Mouse (Mus musculus) lung, adult 2 months (tissue): Measurements from ENCODE around the gene Kng2. TPM values are rescaled to one million over a fixed set of nuclear protein-coding genes. Genes with fewer than 3 reads are reported as not detected.
"Not testable (repeated sequence)": the region's sequence is repeated elsewhere in the genome, so short reads cannot be mapped to it uniquely, and the experiment has no call there.

ENCODE experiments used
- DNase-seq: peaks from one replicate; pipeline ENCODE4 v3.0.0; 2022
- H3K4me1 ChIP-seq: fragments of 200-500 bp; 2 replicates; pipeline ENCODE4 v1.6.1; 2011; ENCODE audit warnings: low read length; ENCODE audit not compliant: control insufficient read depth, insufficient read depth
- H3K4me3 ChIP-seq: fragments of 200-500 bp; replicated peaks from 2 replicates; pipeline ENCODE3; 2011; ENCODE audit warnings: low read depth, mild to moderate bottlenecking, control low read depth, low read length; ENCODE audit errors: extremely low read depth
- CTCF ChIP-seq: fragments of 200-500 bp; IDR thresholded peaks from 2 replicates; pipeline ENCODE4 v1.5.1; 2011; ENCODE audit warnings: mild to moderate bottlenecking, low read length, control low read depth; ENCODE audit not compliant: insufficient read depth
- POLR2A ChIP-seq: fragments of 200-500 bp; IDR thresholded peaks from 2 replicates; pipeline ENCODE4 v1.6.1; 2011; ENCODE audit warnings: low read depth, mild to moderate bottlenecking, control low read depth, low read length, borderline replicate concordance; ENCODE audit errors: extremely low read depth
- WGBS: fragments of 180-500 bp; shearing (Covaris S2); methylation state at CpG from one replicate; pipeline ENCODE4 v1.1.7; 2018; 5-methylcytosine and 5-hydroxymethylcytosine counted together
- polyA plus RNA-seq: library from polyadenylated mRNA; depleted of rRNA; stranded (reverse); fragments of >200 nt; gene quantifications from 2 replicates; pipeline ENCODE4 v1.2.3, GENCODE M21; 2012

Kng2 gene
- polyA plus RNA-seq, 1 experiment, result 0.51 TPM

DNA sequence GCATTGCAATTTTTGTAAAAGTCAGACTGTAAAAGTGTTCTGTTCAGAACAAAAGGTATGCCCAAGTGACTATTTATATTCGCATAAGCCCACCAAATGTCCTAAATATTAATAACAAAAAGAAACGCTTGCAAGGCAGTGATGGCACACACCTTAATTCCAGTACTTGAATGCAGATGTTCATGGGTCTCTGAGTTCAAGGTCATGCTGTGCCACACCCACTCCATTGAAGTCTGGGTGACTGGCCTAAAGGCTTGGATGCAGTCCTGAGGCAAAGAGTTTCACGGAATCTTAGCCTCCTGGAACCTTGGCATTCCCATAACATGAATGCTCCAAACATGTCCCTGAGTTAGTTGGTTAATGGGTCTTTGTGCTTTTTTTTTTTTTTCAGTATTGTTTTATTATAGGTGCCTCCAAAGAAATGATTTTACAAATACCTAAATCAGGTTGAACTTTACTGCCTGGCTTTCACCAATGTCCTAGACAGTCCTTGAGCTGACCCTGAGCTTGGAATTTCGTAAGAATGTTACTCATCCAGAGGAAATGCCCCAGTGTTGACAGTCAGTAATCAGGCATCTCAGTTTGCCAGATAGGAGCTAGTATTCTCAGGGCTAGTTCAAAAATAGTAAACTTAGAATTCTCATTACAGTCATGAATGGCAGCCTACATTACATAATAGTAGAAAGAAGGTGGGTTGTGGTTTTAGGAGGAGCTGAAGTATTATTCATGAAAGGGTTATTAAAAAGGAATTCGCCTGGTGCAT is 1.6 kb upstream of the Kng2 start:
- no peaks in the 10 kb centered on the region for H3K4me1 ChIP-seq
- 75% methylated on average over 5 of the region's 5 CpGs for WGBS
- no peak overlapping the region for H3K4me3 ChIP-seq
- no peak for DNase-seq
- TF ChIP-seq CTCF (no peak), POLR2A (no peak)

DNA sequence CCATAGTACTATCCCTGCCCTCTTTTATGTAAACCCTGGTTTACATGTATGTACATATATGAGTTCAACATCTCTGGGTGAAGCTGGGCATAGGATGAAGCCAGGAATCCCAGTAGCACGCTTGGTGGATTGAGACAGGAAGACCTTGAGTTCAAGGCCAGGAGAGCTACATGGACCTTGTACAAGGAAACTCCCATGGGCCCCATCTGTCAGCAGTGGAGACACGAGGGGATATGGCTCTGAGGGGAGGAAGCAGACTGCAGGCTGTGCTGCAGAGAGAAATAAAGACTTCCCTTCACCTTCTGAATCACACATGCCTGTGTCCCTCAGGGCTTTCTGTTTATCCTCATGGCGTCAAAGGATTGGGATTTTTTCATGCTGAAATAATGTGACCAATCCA is 1.9 kb downstream of the Kng2 start:
- not testable (repeated sequence) for DNase-seq, H3K4me1 ChIP-seq, H3K4me3 ChIP-seq
- WGBS, result 32% methylated on average over 3 of the region's 3 CpGs

DNA sequence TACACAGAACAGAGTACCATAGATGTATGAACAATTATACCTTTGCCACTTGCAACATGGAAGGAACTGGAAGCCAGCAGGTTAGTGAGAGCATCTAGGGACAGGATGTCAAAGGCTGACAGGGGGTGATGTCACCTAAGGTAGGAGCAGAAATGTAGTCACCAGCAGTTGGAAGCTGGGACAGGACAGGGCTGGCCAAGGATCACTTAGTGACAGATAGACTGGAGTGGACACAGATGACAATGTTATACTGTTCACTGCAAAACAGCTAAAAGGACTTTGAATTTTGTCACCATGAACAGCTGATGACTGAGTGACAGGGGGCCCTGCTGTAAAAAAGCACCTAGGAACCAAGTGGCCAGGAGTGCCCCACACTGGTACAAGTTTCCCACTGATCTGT is 2.7 kb downstream of the Kng2 start:
- TF ChIP-seq POLR2A, result no peak
- TF ChIP-seq CTCF, result no peak
- no peaks in the 10 kb centered on the region for H3K4me1 ChIP-seq
- DNase-seq, result no peak
- no peak overlapping the region for H3K4me3 ChIP-seq

DNA sequence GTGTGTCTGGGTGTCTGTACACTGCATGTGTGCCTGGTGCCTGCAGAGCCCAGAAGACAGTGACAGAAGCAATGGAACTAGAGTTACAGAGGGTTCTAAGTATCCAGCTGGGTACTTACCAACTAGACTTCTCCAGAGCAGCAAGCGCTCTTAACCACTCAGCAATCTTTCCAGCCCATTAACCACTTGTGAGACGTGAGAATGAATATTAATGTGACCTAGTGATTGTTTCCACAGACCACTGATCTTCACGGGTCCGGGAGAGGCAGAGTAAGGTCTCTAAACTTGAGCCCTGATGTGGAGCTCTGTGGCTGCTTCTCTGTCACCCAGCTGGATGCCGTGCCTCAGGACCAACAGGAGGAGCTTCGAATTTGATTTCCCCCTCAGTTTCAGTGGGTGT is 4.2 kb downstream of the Kng2 start:
- DNase-seq, result no peak
- TF ChIP-seq CTCF, result no peak
- TF ChIP-seq POLR2A, result no peak
- Histone ChIP-seq H3K4me3 (no peak overlapping the region), H3K4me1 (no peaks in the 10 kb centered on the region)
- WGBS, result 59% methylated on average over 6 of the region's 6 CpGs

DNA sequence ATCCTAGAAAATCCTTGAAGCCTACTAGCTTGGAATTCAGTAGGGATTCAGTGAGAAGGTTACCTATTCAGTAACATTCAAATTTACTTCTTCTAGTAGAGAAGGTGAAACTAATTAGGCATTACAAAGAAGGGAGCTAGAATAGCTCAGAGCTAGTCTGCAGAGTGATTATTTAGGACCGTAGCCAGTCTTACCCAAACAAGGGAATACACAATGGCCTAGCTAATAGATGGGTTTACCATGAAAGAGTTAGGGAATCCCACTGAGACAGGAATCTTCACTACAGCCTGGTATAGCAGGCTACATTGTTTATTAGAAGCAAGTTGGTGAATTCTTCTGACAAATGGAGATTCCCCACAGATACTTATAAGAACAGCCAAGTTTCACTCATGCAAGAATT is 8.7 kb downstream of the Kng2 start:
- not testable (repeated sequence) for DNase-seq, H3K4me1 ChIP-seq, H3K4me3 ChIP-seq
- 67% methylated on average over 1 of the region's 1 CpGs for WGBS

DNA sequence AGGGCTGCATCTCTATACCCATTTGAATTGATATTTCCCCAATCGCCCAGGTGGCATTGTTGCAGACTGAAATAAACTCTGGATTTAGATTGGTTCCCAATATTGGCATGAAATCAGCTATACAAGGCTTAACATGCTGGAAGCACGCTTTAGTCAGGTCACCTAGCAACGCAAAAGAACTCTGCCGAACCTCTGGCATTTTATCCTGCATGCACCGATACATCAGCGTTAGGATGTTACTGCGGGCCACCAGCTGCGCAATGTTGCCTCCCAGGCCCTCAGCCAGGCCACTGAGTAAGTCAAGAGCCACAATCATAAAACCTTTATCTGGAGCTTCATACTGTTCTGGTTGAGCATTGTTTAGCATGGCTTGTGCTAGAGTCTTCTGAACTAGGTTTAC is 14.6 kb downstream of the Kng2 start:
- WGBS, result 83% methylated on average over 8 of the region's 8 CpGs
- not testable (repeated sequence) for DNase-seq, H3K4me3 ChIP-seq, H3K4me1 ChIP-seq

DNA sequence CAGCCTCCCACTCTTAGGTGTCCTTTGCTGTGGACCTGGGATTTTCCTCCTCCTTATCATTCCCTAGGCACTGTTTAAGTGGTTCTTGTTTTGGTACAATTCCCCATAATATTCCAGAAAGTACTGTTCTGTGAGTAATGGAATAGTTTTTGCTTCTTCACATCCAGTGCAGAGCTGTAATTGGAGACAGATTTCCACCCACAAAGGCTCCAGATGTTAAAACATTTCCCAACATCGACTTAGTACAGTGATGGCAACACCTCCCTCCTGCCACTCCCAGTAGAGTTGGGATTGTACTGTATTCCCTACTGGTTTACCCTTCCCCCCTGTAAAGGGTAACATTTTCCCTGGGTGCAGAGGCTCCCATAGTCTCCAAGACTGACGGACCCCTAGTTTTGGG is 15.5 kb downstream of the Kng2 start:
- not testable (repeated sequence) for H3K4me3 ChIP-seq, H3K4me1 ChIP-seq, DNase-seq
- WGBS, result 74% methylated on average over 2 of the region's 2 CpGs

DNA sequence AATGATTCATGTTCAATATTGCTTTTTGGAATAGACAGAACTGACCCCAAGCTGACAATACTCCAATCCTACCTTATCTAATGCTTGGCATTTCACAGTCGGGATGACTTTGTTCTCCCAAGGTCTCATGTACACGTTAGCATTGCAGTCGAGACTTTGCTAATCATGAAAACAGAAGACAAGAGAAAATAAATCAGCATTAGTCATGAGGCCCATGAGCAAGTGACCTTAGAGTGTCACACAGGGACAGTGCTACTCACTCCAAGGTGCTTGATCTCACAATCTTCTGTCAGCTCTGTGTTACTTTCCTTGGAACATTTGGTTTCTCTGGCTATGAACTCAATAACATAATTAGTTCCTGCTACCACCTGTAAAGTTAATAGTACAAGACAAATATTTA is 32.3 kb downstream of the Kng2 start:
- not testable (repeated sequence) for H3K4me1 ChIP-seq, H3K4me3 ChIP-seq, DNase-seq
- 71% methylated on average over 3 of the region's 3 CpGs for WGBS

DNA sequence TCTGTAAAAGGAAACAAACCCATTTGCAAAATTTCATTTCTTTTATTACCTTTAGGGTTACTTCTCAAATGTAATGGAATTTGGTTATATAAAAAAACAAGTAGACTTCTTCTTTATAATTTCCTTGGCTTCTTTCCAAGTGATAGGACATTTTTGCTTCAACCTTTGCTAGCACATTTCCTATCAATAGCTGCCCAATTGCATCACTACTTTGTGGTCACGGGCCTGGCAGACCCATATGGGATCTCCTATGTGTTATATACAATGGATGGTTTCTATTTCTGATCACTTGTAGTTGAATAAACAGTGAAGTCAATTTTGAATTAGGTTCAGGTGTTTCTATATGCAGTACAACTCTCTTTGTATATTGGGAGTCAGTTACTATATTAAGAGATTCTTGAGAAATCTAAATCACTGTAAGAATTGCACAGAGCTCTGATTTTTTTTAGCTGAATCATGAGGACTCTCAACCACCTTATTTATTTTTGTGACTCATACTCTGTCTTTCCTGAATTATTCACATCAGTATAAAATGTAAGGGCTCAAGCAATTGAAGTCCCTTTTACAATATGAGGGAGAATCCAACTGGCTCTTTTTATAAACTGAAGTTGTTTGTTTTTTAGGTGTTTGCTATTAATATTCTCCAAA is 61.8 kb downstream of the Kng2 start:
- TF ChIP-seq CTCF, result no peak
- TF ChIP-seq POLR2A, result no peak
- 55% methylated on average over 1 of the region's 1 CpGs for WGBS
- Histone ChIP-seq H3K4me3 (no peak overlapping the region), H3K4me1 (no peaks in the 10 kb centered on the region)
- no peak for DNase-seq

DNA sequence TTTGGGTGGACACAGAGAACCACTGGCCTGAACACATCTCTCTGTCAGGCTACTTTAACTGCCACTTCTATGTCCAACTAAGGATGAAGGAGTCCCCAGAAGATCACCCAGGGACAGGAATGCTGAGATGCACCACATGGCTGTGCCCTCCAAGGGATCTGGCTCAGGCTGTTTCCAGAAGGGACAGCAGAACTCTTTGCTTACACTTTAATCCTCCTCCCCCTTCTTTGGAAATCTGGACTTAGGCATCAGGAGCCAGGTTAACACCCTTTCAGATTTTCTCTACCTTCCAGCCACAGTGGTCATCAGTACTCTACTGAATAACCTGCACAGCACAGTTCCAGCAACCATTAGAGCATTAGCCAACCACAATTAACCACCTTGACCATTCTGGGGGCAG is 66.0 kb downstream of the Kng2 start:
- H3K4me3 ChIP-seq, result no peak overlapping the region
- H3K4me1 ChIP-seq, result no peaks in the 10 kb centered on the region
- no peak for DNase-seq
- TF ChIP-seq CTCF (no peak), POLR2A (no peak)

DNA sequence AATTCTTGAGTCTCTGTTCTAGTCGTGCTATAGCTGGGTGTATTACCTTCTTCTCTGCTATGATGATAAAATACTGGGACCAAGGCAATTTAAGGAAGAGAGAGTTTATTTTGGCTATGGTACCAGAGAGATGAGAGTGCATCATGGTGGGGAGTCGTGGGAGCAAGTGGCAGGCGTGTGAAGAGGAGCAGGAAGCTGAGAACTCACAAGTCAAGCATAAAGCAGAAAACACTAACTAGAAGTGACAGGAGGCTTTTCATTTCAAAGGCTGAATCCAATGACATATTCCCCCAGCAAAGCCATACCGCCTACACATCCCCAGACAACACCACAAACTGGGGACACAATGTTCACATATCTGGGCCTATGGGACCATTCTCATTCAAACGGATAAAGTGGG is 67.0 kb downstream of the Kng2 start:
- Histone ChIP-seq H3K4me3 (no peak overlapping the region), H3K4me1 (no peaks in the 10 kb centered on the region)
- no peak for TF ChIP-seq POLR2A
- no peak for TF ChIP-seq CTCF
- WGBS, result 75% methylated on average over 5 of the region's 5 CpGs
- DNase-seq, result no peak
